Mouse (Mus musculus) kidney, embryonic 14.5 days (tissue): ENCODE measurements at regions not wholly inside any gene's neighbourhood (a gene's known extent, or its start where the extent isn't known, plus 50 kb on each side); places are given as distances from the start of the nearest gene placed in this dataset.
A peak's percentile ranks its signal among the peaks of the same experiment; 100 is the strongest.

Source experiments
- ATAC-seq: fragments of 200-750 bp; cut with Nextera tagmentation; 2 replicates; pipeline ENCODE4 v1.8.0; 2017; ENCODE audit warnings: moderate number of reproducible peaks, mild to moderate bottlenecking, moderate TSS enrichment, moderate library complexity; ENCODE audit not compliant: low FRiP score, low TSS enrichment
- H3K27ac ChIP-seq: fragments of 300-500 bp; sonication (generic); 2 replicates; pipeline ENCODE4 v1.5.1; 2014; ENCODE audit warnings: low read depth, mild to moderate bottlenecking, low read length, moderate library complexity, mixed read lengths
- H3K27me3 ChIP-seq: fragments of 300-500 bp; sonication (generic); 2 replicates; pipeline ENCODE4 v1.6.1; 2014; ENCODE audit warnings: mild to moderate bottlenecking, low read length; ENCODE audit not compliant: control insufficient read depth, insufficient read depth
- H3K36me3 ChIP-seq: fragments of 300-500 bp; sonication (generic); 2 replicates; pipeline ENCODE4 v1.6.1; 2014; ENCODE audit warnings: low read length, mixed read lengths; ENCODE audit not compliant: control insufficient read depth, insufficient read depth
- H3K4me1 ChIP-seq: fragments of 300-500 bp; sonication (generic); 2 replicates; pipeline ENCODE4 v1.6.1; 2014; ENCODE audit warnings: low read length, mixed read lengths; ENCODE audit not compliant: control insufficient read depth, insufficient read depth
- H3K4me2 ChIP-seq: fragments of 300-500 bp; sonication (generic); replicated peaks from 2 replicates; pipeline ENCODE4 v1.6.1; 2014; ENCODE audit warnings: low read depth, mild to moderate bottlenecking, low read length
- H3K4me3 ChIP-seq: fragments of 300-500 bp; sonication (generic); 2 replicates; pipeline ENCODE4 v1.5.1; 2014; ENCODE audit warnings: mild to moderate bottlenecking, low read length
- H3K9ac ChIP-seq: fragments of 300-500 bp; sonication (generic); 2 replicates; pipeline ENCODE4 v1.6.1; 2014; ENCODE audit warnings: low read depth, mild to moderate bottlenecking, low read length, moderate library complexity
- H3K9me3 ChIP-seq: fragments of 300-500 bp; sonication (generic); 2 replicates; pipeline ENCODE4 v1.6.1; 2016; ENCODE audit warnings: low read length; ENCODE audit not compliant: control insufficient read depth
- WGBS: fragments of 180-500 bp; shearing (Covaris S2); extraction: QIAGEN DNeasy Blood & Tissue Kit; methylation state at CpG from one replicate; pipeline ENCODE4 v1.1.7; 2014; 5-methylcytosine and 5-hydroxymethylcytosine counted together

DNA sequence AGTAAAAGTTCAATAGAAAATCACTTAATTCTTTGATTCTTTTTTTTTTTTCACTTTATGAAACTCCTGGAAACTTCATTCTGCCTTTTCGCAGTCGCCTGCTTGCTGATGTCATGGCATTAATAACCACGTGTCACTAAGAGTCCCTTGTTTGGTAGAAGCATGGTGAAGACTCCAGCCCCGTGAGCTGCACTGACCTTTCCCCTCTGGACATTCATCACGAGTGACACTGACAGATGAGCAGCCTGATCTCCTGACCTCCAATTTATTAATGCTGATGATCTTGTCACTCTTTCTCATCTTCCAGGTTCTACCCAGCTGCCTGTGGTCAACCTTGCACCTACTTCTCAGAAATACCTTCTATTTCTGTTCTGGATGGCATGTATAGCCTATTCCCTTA, 867.1 kb upstream of the Slit2 start:
- no peak overlapping the region for H3K4me3 ChIP-seq
- H3K27ac ChIP-seq, result no peak overlapping the region
- no peak overlapping the region for H3K4me2 ChIP-seq
- no peaks in the 10 kb centered on the region for H3K36me3 ChIP-seq
- no peak overlapping the region for H3K9ac ChIP-seq
- no peaks in the 10 kb centered on the region for H3K4me1 ChIP-seq
- ATAC-seq, result no peak
- no peaks in the 10 kb centered on the region for H3K9me3 ChIP-seq
- WGBS, result 47% methylated on average over 5 of the region's 5 CpGs
- no peaks in the 10 kb centered on the region for H3K27me3 ChIP-seq

DNA sequence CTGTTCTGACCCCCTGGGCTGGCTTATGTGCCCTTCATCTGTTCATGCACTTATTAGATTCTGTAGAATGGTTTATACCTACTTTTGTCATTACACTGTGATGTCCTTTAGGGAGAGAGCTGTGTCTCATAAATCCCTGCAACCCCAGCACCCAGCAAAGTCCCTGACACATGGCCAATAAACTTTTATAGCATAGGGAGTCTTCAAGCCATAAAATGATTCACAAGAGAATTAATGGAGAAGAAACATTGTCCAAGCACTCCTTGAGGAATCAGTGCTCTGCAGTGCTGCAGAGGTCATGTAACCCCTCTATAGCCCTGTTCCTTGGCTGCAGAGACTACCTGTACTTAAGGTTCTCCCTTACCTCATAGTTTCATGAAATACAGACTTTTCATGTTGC, 887.2 kb upstream of the Slit2 start:
- Histone ChIP-seq H3K9ac (no peak overlapping the region), H3K27ac (no peak overlapping the region), H3K9me3 (no peaks in the 10 kb centered on the region), H3K4me1 (no peaks in the 10 kb centered on the region), H3K4me3 (no peak overlapping the region), H3K36me3 (no peaks in the 10 kb centered on the region), H3K27me3 (peaks cover 4% of the 10 kb centered on the region; the same call in 1 of the 2 replicates), H3K4me2 (no peak overlapping the region)
- peak; percentile 83 for ATAC-seq

GRCm38 (mm10) chr5:47052942-47053341, 930.0 kb upstream of the Slit2 start:
- Histone ChIP-seq H3K27me3 (no peaks in the 10 kb centered on the region), H3K9me3 (no peaks in the 10 kb centered on the region), H3K4me2 (no peak overlapping the region), H3K4me1 (peaks cover 8% of the 10 kb centered on the region; the same call in 1 of the 2 replicates), H3K9ac (no peak overlapping the region), H3K27ac (no peak overlapping the region), H3K4me3 (no peak overlapping the region), H3K36me3 (no peaks in the 10 kb centered on the region)
- WGBS, result 12% methylated on average over 3 of the region's 3 CpGs
- ATAC-seq, result peak; percentile 68; the same call in 1 of the 2 replicates

- ATAC-seq, result no peak; the same call in 1 of the 2 replicates
- no peak overlapping the region for H3K27ac ChIP-seq
- no peak overlapping the region for H3K4me2 ChIP-seq
- no peak overlapping the region for H3K9ac ChIP-seq
- 19% methylated on average over 1 of the region's 1 CpGs for WGBS
- no peaks in the 10 kb centered on the region for H3K36me3 ChIP-seq
- H3K27me3 ChIP-seq, result no peaks in the 10 kb centered on the region
- H3K9me3 ChIP-seq, result no peaks in the 10 kb centered on the region
- no peak overlapping the region for H3K4me3 ChIP-seq
- no peaks in the 10 kb centered on the region for H3K4me1 ChIP-seq
These were observed 946.2 kb upstream of the Slit2 start for GRCm38 (mm10) chr5:47036752-47037151.

DNA sequence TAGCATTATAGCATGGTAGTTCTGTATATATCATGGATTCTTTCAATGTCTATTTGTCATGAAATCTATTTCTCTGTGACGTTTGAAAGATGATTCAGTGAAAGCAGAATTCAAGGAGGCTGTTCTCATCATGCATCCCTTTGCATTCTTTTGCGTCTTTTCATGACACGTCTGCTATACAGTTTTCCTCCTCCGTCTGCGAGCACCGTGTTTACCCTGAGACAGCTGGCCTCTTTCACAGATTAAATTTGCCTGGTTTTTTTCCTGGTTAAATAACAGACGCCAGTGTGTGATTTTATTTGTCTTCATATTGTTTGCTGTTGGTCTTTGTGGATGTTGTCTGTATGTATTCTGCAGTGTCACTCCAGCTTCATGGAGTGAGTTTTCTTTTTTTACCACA, 948.9 kb upstream of the Slit2 start:
- WGBS, result 59% methylated on average over 7 of the region's 7 CpGs
- H3K4me1 ChIP-seq, result no peaks in the 10 kb centered on the region
- no peak overlapping the region for H3K4me3 ChIP-seq
- H3K4me2 ChIP-seq, result no peak overlapping the region
- no peak overlapping the region for H3K9ac ChIP-seq
- H3K27me3 ChIP-seq, result no peaks in the 10 kb centered on the region
- H3K9me3 ChIP-seq, result no peaks in the 10 kb centered on the region
- H3K36me3 ChIP-seq, result no peaks in the 10 kb centered on the region
- no peak for ATAC-seq
- H3K27ac ChIP-seq, result no peak overlapping the region

DNA sequence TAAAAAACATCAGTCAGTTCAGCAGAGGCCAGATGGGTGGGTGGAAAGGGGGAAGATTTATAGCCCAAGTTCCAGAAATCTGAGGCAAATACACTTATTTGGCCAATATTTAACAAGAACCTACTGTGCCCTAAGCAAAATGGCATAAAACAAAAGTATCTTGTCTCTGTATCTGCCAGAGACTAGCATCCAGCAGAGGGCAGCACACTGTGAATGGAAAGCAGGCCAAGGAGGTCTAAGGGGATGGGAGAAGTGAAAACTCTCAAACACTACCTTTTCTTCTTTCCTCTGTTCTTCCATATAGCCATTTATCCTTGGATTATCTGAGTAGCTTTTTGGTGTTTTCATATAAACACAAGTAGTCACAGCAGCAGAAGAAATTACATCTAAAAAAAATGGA, 968.6 kb upstream of the Slit2 start:
- ATAC-seq, result no peak
- Histone ChIP-seq H3K36me3 (no peaks in the 10 kb centered on the region), H3K27me3 (no peaks in the 10 kb centered on the region), H3K27ac (no peak overlapping the region), H3K4me2 (no peak overlapping the region), H3K9me3 (no peaks in the 10 kb centered on the region), H3K9ac (no peak overlapping the region), H3K4me1 (no peaks in the 10 kb centered on the region), H3K4me3 (no peak overlapping the region)

- Histone ChIP-seq H3K36me3 (no peaks in the 10 kb centered on the region), H3K9ac (no peak overlapping the region), H3K4me2 (no peak overlapping the region), H3K27me3 (no peaks in the 10 kb centered on the region), H3K9me3 (no peaks in the 10 kb centered on the region), H3K27ac (no peak overlapping the region), H3K4me3 (no peak overlapping the region), H3K4me1 (no peaks in the 10 kb centered on the region)
- ATAC-seq, result no peak
- 75% methylated on average over 4 of the region's 4 CpGs for WGBS
These were observed 990.4 kb upstream of the Slit2 start for GRCm38 (mm10) chr5:46992557-46992956.

DNA sequence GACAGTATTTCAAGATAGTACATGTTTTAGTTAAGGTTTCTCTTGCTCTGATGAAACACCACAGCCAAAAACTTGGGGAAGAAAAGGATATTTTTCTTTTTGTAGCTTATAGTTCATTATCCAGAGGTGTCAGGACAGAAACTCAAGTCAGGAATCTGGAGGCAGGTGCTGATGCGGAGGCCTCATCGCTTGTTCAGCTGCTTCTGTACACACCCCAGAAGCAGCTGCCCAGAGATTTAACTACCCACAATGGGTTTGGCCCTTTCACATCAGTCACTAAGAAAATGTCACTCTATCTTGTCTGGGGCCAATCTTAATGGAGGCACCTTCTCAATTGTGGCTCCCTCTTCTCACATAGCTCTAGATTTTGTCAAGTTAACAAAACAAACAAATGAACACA, 996.4 kb upstream of the Slit2 start:
- H3K36me3 ChIP-seq, result no peaks in the 10 kb centered on the region
- H3K9ac ChIP-seq, result no peak overlapping the region
- no peaks in the 10 kb centered on the region for H3K9me3 ChIP-seq
- no peaks in the 10 kb centered on the region for H3K27me3 ChIP-seq
- H3K4me1 ChIP-seq, result no peaks in the 10 kb centered on the region
- H3K4me2 ChIP-seq, result no peak overlapping the region
- no peak for ATAC-seq
- H3K4me3 ChIP-seq, result no peak overlapping the region
- WGBS, result 91% methylated on average over 2 of the region's 2 CpGs
- H3K27ac ChIP-seq, result no peak overlapping the region

GRCm38 (mm10) chr5:46980326-46980725, 1002.6 kb upstream of the Slit2 start:
- Histone ChIP-seq H3K9ac (no peak overlapping the region), H3K36me3 (no peaks in the 10 kb centered on the region), H3K4me3 (no peak overlapping the region), H3K4me1 (no peaks in the 10 kb centered on the region), H3K9me3 (no peaks in the 10 kb centered on the region), H3K27me3 (no peaks in the 10 kb centered on the region), H3K27ac (no peak overlapping the region), H3K4me2 (no peak overlapping the region)
- 79% methylated on average over 2 of the region's 2 CpGs for WGBS
- no peak for ATAC-seq
